Mouse (Mus musculus) embryonic stem cell, embryonic (primary cell): ENCODE measurements around the gene Hist1h4k.

Experiments used
- CTCF ChIA-PET, 4 experiments: fragments of 300-600 bp in 2 of 4; fragments of 350-600 bp in 2 of 4; sonication (Branson Sonifier 250); formaldehyde crosslinking; loops; one replicate each; lab custom pipeline; 2022; ENCODE audit warnings: inconsistent platforms in 2 of 4; lab: Charles Lee
- POLR2A ChIA-PET, 4 experiments: fragments of 300-600 bp in 2 of 4; fragments of 350-600 bp in 2 of 4; sonication (Branson Sonifier 250); formaldehyde crosslinking; loops; one replicate each; lab custom pipeline; 2022; ENCODE audit warnings: antibody characterized with exemption in 4 of 4, inconsistent platforms in 1 of 4; lab: Charles Lee

The Hist1h4k gene

GRCm38 (mm10) chr13:21716540-21717391 lies 33.5 kb downstream of the Hist1h4k start:
- CTCF ChIA-PET: interaction anchor here in 2 of 4 experiments (0.6 to 1.0 kb wide), 2 partner anchors 17 to 331 kb away, joined by 3 to 5 read pairs; no protein-coding TSS in a partner anchor
- POLR2A ChIA-PET: interaction anchor here (0.5 to 8.5 kb wide), 86 partner anchors 8 to 1968 kb away, joined by 3 to 241 read pairs (median 7); partner anchors contain the start of genes Hist1h1b (in 4 of the 4), Hist1h2ak (in 4 of the 4), Hist1h2an (in 4 of the 4) and Hist1h2bn (in 4 of the 4)

GRCm38 (mm10) chr13:21715864-21716539 lies 34.3 kb downstream of the Hist1h4k start, which contains the start of the genes Hist1h2bl and Hist1h2ai:
Hist1h2bl (minus strand) TSS chr13:21716143.
Hist1h2ai (plus strand) TSS chr13:21716422.
- ChIA-PET CTCF (interaction anchor here in 2 of 4 experiments (0.8 to 1.3 kb wide), 3 partner anchors 17 to 320 kb away, joined by 3 to 5 read pairs (median 3); partner anchors contain the start of genes Hist1h2ah (in 1 of the 2), Hist1h2bk (in 1 of the 2) and Hist1h4j (in 1 of the 2)), POLR2A (interaction anchor here (0.5 to 8.5 kb wide), 70 partner anchors 8 to 1968 kb away, joined by 3 to 241 read pairs (median 7); partner anchors contain the start of genes Hist1h1b (in 4 of the 4), Hist1h2ak (in 4 of the 4), Hist1h2an (in 4 of the 4) and Hist1h2bn (in 4 of the 4))

- ChIA-PET POLR2A (interaction anchor here (0.5 to 8.5 kb wide), 42 partner anchors 8 to 1856 kb away, joined by 3 to 241 read pairs (median 14); partner anchors contain the start of genes Hist1h4j (in 4 of the 4), Hist1h1b (in 3 of the 4), Hist1h2ag (in 3 of the 4) and Hist1h2ak (in 3 of the 4)), CTCF (interaction anchor here in 2 of 4 experiments (0.7 to 1.3 kb wide), 3 partner anchors 19 to 320 kb away, joined by 3 to 5 read pairs (median 3); partner anchors contain the start of genes Hist1h2ah (in 1 of the 2), Hist1h2bk (in 1 of the 2) and Hist1h4j (in 1 of the 2))
These were observed 35.0 kb downstream of the Hist1h4k start for GRCm38 (mm10) chr13:21715131-21715863.

DNA sequence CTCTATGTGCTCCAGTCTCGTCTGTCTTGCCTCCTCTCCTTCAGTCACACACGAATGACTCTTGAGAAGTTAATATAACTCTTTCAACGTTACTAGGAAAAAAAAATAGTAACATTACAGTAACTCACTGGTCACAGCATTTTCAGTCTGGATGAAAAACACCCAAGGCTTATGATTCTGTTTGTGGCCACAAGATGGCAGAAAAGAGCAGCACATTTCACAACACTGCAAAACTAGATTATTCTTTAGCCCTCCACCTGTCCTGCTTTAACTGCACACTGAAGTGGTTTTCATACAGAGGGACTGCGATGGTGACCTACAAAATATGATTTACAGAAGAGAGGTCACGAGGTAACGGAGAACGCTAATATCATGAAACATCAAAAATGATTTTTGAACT lies 35.6 kb downstream of the Hist1h4k start:
- POLR2A ChIA-PET: interaction anchor here in 3 of 4 experiments (1.2 to 8.5 kb wide), 20 partner anchors 12 to 327 kb away, joined by 3 to 241 read pairs (median 40); partner anchors contain the start of genes Hist1h1b (in 3 of the 3), Hist1h2an (in 3 of the 3), Hist1h2bp (in 3 of the 3) and Hist1h4k (in 3 of the 3)

DNA sequence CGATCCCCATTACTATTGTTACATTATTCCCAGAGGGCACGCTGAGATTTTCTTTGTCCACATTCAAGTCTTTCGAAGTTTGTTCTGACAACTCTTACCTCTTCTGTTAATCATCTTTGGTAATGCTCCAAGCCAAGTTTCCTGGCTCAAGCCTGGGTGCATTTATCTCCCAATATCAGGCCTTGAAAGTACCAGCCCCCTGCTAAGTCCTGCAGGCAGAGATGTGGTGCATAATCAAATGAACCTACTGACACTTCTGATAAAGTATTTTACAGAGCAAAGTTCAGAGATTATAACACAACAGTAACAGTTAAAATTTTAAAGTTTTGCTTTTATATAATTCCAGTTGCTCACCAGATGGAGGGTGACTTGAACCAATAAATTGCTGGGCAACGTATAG lies 38.6 kb downstream of the Hist1h4k start:
- CTCF ChIA-PET: no interaction called here
- POLR2A ChIA-PET: interaction anchor here in 3 of 4 experiments (1.0 to 2.5 kb wide), 17 partner anchors 9 to 478 kb away, joined by 3 to 20 read pairs (median 6); partner anchors contain the start of genes Hist1h2ak (in 2 of the 3), Hist1h2an (in 2 of the 3), Hist1h2bn (in 2 of the 3) and Hist1h2bp (in 2 of the 3)

More for the DNA sequence above, 35.6 kb downstream of the Hist1h4k start:
- CTCF ChIA-PET: interaction anchor here in 1 of 4 experiments (0.7 to 1.3 kb wide), 2 partner anchors 19 to 321 kb away, joined by 3 to 5 read pairs; partner anchors contain the start of genes Hist1h2ah and Hist1h2bk

- ChIA-PET POLR2A (interaction anchor here (0.6 to 2.5 kb wide), 34 partner anchors 10 to 1823 kb away, joined by 3 to 20 read pairs (median 4); partner anchors contain the start of genes Hist1h2ak (in 3 of the 4), Hist1h2an (in 3 of the 4), Hist1h2bm (in 3 of the 4) and Hist1h2bn (in 3 of the 4)), CTCF (interaction anchor here in 2 of 4 experiments (0.6 to 0.7 kb wide), 2 partner anchors 14 to 268 kb away, joined by 3 to 6 read pairs; no protein-coding TSS in a partner anchor)
These were observed 39.3 kb downstream of the Hist1h4k start for GRCm38 (mm10) chr13:21710821-21711525.

DNA sequence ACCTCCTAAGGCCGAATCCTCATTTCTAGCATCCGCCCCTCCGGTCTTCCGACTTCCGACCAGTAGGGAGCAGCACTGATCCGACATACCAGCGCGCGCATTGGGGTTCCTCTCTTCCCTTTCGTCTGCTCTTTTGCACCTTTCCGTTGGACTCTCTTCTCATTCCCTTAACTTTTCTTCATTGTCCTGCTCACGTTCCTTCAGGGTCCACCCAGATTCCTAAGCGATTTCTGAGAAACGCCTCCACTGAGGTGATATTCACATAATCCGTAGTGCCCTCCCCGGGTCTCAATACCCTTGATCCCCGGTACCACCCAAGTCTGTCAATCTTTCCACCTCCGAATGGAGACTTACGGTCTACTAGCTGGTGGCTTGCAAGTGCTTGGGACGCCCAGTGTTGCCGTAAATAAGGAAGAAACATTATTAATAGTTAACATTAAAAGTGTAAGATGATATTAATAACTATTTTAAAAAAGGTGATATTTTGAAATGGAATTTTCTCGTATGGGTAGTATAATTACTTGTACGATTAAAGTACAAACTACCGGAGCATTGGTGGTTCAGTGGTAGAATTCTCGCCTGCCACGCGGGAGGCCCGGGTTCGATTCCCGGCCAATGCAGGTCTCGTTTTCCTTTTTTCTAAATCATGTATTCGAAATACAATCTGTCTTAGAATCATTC lies 40.1 kb downstream of the Hist1h4k start:
- ChIA-PET POLR2A (interaction anchor here in 3 of 4 experiments (0.6 to 2.5 kb wide), 31 partner anchors 11 to 1824 kb away, joined by 3 to 20 read pairs (median 4); partner anchors contain the start of genes Hist1h2ak (in 3 of the 3), Hist1h2an (in 3 of the 3), Hist1h2bm (in 3 of the 3) and Hist1h2bn (in 3 of the 3)), CTCF (interaction anchor here in 1 of 4 experiments (0.6 kb wide), 1 partner anchor 13 kb away, joined by 6 read pairs; no protein-coding TSS in a partner anchor)

DNA sequence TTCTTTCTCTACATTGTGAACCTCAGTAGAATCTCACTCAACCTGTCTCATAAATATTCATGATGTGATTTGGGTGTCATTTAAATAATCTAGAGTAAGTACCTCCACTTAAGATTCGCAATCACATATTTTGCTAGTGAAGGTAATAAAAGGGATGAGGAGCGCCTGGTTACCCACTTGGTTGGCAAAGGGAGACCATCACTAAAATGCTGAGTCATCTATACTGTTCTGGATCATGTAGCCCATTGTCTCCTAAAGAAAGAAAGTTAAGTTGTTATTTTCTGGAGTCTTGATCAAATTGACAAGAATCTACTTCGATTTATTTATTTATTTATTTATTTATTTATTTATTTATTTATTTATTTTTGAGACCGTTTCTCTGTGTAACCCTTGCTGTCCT lies 43.6 kb downstream of the Hist1h4k start:
- CTCF ChIA-PET: no interaction called here

More for the DNA sequence above, 43.6 kb downstream of the Hist1h4k start:
- POLR2A ChIA-PET: interaction anchor here in 1 of 4 experiments (1.4 to 1.7 kb wide), 3 partner anchors 10 to 176 kb away, joined by 5 to 9 read pairs (median 5); partner anchors contain the start of genes Hist1h2ai, Hist1h2an, Hist1h2bl and Hist1h2bp
